Mouse (Mus musculus) brain, embryonic 18.5 days (tissue): ENCODE measurements at regions not wholly inside any gene's neighbourhood (a gene's known extent, or its start where the extent isn't known, plus 50 kb on each side); places are given as distances from the start of the nearest gene placed in this dataset.

Experiments
- DNase-seq: peaks from one replicate; pipeline ENCODE4 v3.0.0-alpha.2; 2012; ENCODE audit warnings: low read depth, low spot score

GRCm38 (mm10) chrX:142540264-142540663 lies 140.9 kb upstream of the Tmem164 start:
- peak; percentile 28 for DNase-seq

- no peak for DNase-seq
Observed at GRCm38 (mm10) chrX:142552196-142552595, 129.0 kb upstream of the Tmem164 start.

- DNase-seq: no peak
Observed at GRCm38 (mm10) chrX:142554161-142554560, 127.0 kb upstream of the Tmem164 start.

GRCm38 (mm10) chrX:142557496-142557895 lies 123.7 kb upstream of the Tmem164 start:
- DNase-seq: no peak

- DNase-seq: no peak
Observed at GRCm38 (mm10) chrX:142560209-142560912, 120.8 kb upstream of the Tmem164 start.

- no peak for DNase-seq
Observed at GRCm38 (mm10) chrX:142561788-142562187, 119.4 kb upstream of the Tmem164 start.

GRCm38 (mm10) chrX:142564186-142564585 lies 117.0 kb upstream of the Tmem164 start:
- DNase-seq: no peak

GRCm38 (mm10) chrX:142571772-142572171 lies 109.4 kb upstream of the Tmem164 start:
- DNase-seq: no peak

GRCm38 (mm10) chrX:142574022-142574421 lies 107.2 kb upstream of the Tmem164 start:
- DNase-seq: no peak

- no peak for DNase-seq
Observed at GRCm38 (mm10) chrX:142574945-142575710, 106.1 kb upstream of the Tmem164 start.

GRCm38 (mm10) chrX:142576127-142576526 lies 105.1 kb upstream of the Tmem164 start:
- DNase-seq: no peak

- no peak for DNase-seq
Observed at GRCm38 (mm10) chrX:142577449-142578081, 103.6 kb upstream of the Tmem164 start.

GRCm38 (mm10) chrX:142585281-142585680 lies 95.9 kb upstream of the Tmem164 start:
- no peak for DNase-seq

GRCm38 (mm10) chrX:142599377-142599776 lies 81.8 kb upstream of the Tmem164 start:
- no peak for DNase-seq

- no peak for DNase-seq
Observed at GRCm38 (mm10) chrX:142600782-142601181, 80.4 kb upstream of the Tmem164 start.

GRCm38 (mm10) chrX:142605088-142605487 lies 76.1 kb upstream of the Tmem164 start:
- no peak for DNase-seq

GRCm38 (mm10) chrX:142606595-142607205 lies 74.5 kb upstream of the Tmem164 start:
- DNase-seq: no peak

GRCm38 (mm10) chrX:142616189-142616872 lies 64.9 kb upstream of the Tmem164 start:
- no peak for DNase-seq

GRCm38 (mm10) chrX:142618389-142618788 lies 62.8 kb upstream of the Tmem164 start:
- DNase-seq: no peak

GRCm38 (mm10) chrX:142623359-142623758 lies 57.8 kb upstream of the Tmem164 start:
- no peak for DNase-seq

- DNase-seq: no peak
Observed at GRCm38 (mm10) chrX:142623882-142624281, 57.3 kb upstream of the Tmem164 start.
